Mouse (Mus musculus) layer of hippocampus, adult 9-10 months (tissue): ENCODE measurements around the gene Rab43.

Experiments used
- DNase-seq: peaks from one replicate; pipeline ENCODE4 v3.0.0; 2022; ENCODE audit warnings: low spot score

Rab43 gene

DNA sequence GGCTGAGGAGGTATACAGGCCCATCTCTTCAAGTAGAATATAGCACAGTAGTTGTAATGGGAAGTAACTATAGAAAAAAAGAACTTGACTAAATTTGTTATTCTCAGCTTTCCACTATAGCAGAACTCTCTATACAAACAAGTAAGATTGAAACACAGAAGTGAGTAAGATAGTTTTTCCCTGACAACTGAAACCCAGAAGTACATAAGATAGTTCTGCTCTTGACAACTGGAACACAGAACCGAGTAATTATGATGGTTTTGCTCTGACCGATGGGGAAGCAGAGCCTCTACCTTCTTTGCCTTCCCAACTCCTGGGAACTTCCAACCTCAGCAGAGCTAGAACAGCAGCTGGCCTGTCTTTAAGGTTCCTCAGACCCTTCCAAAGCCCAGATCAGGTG lies 2.8 kb downstream of the Rab43 start:
- no peak for DNase-seq

DNA sequence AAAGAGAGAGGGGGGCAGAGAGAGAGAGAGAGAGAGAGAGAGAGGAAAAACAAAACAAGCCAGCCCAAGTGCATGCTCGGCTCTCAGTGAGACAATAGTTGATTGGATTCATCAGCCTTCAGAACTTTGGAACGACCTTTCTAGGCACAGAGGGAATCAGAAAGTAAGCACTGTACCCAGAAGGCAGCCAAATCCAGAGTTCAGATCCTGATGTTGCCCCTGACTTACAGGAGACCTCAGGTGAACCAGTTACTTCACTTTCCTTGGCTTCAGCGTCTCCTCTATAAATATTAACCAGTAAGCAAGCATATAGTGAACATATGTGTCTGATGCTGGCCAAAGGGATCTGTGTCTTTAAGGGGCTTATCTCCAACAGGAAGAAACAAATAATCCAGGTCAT lies 3.4 kb downstream of the Rab43 start:
- no peak for DNase-seq

DNA sequence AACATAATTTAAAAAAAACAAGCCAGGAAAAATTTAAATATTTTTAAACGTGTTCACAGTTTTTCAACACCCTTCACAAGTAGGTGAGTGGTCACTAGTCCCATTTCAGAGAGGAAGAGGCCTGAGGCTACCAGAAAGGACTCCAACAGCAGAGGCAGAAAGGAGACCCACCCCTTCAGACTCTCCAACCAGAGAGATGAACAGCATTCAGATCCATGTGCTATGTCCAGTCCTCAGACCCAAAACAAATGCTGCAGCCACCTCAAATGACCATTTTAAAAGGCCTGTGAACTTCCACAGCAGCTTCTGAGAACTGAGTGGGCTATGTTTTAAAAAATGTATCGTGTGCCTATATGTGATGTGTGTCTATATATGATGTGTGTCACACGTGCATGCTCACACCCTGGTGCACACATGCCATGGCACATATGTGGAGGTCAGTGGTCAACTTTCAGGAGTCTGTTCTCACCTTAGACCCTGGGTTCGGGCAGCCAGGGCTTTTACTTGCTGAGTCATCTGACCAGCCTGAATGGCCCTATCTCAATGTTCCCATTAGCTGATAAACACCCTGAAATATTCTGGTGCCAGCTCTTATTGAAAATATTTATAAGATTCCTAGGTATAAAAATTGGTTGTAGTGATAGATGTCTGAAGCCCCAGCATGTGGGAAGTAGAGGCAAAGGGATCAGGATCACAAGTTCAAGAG lies 4.1 kb downstream of the Rab43 start:
- no peak for DNase-seq

- no peak for DNase-seq
Measured at GRCm38 (mm10) chr6:87806857-87807256, 5.1 kb downstream of the Rab43 start.

GRCm38 (mm10) chr6:87806028-87806427 lies 5.9 kb downstream of the Rab43 start:
- DNase-seq, result no peak

DNA sequence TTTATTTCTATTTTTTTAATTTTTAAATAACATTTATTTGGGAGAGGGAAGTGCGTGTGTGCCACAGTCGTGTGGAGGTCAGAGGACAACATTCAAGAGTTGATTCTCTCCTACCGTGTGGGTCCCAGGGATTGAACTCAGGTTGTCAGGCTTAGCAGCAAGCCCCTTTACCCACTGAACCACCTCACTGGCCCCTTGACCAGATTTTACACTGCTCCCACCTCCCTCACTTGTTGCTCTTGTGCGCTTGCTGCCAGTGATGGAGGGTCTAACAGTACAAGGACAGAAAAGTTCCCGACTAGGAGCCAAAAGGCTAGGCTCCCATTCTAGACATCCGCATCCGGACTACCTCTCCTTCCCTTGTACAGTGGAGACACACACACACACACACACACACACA lies 6.5 kb downstream of the Rab43 start:
- no peak for DNase-seq

- no peak for DNase-seq
Measured at GRCm38 (mm10) chr6:87804886-87805285, 7.1 kb downstream of the Rab43 start.

GRCm38 (mm10) chr6:87804036-87804435 lies 7.9 kb downstream of the Rab43 start:
- no peak for DNase-seq

DNA sequence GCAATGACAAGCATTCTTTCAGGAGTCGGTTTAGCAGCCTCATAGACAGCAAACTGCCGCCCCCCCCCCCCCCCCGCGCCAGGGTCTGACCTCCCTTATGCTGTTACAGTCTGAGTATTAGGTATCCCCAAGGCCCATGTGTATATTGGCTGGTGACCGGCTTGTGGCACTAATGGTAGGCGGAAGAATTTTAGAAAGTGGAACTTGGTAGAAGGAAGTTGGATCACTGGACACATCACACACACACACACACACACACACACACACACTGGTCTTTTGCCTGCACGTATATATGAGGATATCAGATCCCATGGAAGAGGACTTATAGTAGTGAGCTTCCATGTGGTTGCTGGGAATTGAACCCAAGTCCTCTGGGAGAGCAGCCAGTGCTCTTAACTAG lies 9.5 kb downstream of the Rab43 start:
- no peak for DNase-seq

GRCm38 (mm10) chr6:87799576-87799975 lies 12.4 kb downstream of the Rab43 start:
- DNase-seq, result no peak

GRCm38 (mm10) chr6:87797321-87797720 lies 14.6 kb downstream of the Rab43 start:
- no peak for DNase-seq

- no peak for DNase-seq
Measured at GRCm38 (mm10) chr6:87796251-87796880, 15.6 kb downstream of the Rab43 start.

DNA sequence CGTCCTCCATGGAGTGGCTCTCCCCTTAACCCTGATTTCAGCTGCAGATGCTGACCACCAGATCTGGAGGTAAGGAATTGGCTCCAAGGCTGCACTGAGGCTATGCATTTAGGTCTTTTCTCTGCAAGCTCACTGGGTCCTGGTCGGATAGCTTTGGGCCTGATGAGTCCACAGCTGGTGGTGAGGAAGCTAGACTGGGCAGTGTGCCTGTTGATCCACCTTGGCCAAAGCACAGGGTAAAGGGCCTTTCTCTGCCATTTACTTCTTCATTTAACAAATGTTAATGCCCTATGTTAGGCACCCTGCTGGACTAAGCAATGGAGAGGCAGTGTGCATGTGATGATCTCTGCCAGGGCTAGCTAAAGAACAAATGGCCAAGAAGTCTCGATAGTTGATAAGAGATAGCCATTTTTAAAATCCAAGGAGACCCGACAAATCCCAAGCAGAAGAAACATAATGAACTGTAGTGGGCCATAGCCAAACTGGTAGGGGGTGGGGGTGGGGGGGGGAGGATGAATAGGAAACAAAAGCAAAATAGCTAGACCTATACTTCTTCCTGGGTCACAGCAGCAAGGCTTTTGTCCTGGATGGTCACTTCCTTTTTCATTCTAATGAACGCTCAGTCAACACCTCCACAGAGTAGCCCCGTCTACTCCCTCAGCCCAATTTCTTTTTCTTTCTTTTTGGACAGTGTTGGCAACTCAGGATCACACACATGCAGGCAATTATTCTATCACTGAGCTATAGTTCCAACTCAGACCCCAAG lies 16.4 kb downstream of the Rab43 start:
- DNase-seq, result no peak

- DNase-seq, result no peak
Measured at GRCm38 (mm10) chr6:87793821-87794510, 18.0 kb downstream of the Rab43 start.

DNA sequence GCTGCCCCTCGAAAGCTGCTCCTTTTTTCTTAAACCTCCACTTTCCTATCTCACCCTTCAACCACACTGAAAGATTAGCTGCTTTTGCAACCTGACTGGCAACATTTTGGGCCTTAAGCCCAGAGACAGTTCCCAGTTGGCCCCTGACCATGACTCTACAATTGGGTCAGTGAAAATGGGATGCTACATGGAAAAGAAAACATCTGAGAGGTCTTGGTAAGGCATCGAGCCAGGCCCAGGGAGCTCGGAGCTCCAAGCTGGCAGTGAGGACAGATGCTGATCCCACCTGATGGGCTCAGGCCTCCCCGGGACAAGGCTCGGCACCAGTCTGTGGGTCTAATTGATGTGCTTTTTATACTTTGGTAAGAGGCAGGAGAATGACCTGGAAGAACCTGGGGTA lies 20.1 kb downstream of the Rab43 start:
- DNase-seq, result no peak

- no peak for DNase-seq
Measured at GRCm38 (mm10) chr6:87790779-87791480, 21.0 kb downstream of the Rab43 start.

DNA sequence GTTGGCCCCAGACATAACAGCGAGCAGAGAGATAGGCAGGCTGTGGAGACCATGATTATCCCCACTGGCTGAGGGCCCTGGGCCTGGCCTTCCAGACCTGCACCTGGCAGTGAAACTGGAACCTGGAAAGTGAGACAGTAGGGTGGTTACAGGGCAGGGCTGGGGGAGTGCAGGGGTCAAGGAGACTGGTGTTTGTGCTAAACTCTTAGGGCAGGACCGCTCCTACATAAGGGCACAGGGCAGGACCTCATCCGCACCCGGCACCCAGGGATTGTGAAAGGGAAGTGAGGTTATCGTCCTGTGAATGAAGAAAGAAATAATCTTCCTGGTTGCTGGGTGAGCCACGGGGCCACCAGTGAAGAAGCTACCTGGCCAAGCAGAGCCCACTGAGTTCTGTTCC lies 22.2 kb downstream of the Rab43 start:
- DNase-seq, result no peak

- DNase-seq, result no peak
Measured at GRCm38 (mm10) chr6:87788896-87789587, 22.9 kb downstream of the Rab43 start.

DNA sequence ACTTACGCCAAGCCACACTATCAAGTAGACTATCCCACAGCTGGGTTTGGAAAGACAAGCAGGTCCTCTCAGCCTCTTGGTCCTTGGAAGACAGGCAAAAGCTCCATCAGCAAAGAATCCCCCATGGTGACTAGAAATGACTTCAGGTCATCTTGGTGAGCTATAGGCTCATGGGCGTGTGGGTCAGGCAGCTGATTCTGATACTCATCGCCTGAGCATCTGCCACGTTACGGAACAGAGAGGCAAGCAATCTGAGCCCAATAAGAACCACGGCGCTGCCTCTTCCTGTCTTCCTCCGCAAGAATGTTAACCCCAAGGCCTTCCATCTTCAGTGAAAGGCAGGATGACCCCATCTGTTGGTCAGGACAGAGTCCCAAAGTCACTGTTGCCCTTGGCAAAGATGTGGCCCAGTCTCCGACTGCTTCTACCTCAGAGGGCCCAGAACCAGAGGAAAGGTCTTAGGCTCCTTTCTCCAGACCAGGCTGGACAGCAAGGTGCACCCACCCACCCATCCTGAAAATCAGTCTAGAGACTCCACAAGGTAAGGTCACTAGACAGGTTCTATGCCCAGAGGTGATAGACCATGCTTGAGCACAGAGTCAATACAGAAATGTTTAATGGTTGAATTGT lies 23.6 kb downstream of the Rab43 start:
- DNase-seq, result no peak

DNA sequence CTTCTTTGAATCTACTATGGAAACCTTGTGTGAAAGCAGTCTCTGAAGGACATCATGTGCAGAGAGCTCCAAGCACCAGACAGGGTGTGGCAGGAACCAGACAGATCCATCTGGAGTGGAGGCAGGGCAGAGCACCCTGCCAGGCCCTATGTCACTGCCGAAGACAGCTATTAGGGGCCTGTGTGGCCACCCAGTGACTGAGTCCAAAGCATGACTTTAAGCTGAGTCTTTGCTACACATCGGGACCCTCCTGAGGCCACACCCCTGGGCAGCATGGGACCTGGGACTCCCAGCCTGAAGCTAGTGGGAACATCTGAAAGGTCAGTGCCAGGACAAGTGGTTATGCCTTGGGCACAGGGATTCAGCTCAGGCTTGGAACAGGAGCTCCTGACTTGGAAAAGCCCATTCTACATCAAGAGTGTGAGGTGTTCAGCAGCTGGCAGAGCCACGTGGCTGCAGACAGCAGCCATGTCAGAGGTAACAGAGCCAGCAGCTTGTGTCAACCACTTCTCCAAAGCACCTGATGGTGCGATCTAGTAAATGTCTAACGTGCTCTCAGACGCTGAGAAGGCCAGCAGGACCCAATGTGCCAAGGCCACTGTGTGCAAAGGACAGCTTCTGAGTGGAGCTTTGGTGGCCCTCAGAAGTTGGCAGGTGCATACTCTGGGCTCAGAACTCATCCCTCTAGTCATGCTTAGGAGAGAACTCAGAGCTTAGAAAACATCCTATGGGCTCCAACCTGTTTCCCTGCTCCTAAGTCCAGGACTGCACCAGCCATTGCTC lies 24.7 kb downstream of the Rab43 start:
- no peak for DNase-seq
